Mouse (Mus musculus) cerebellum, adult 2 months (tissue): ENCODE data around the gene Myl6b. TPM values are rescaled to one million over a fixed set of nuclear protein-coding genes. Genes with fewer than 3 reads are reported as not detected.

Experiments used
- DNase-seq, 2 experiments: peaks; one replicate each; pipeline ENCODE4 v3.0.0; 2021
- H3K27ac ChIP-seq: fragments of 200-500 bp; 2 replicates; pipeline ENCODE4 v1.5.1; 2012; ENCODE audit warnings: low read length, control low read depth, inconsistent platforms; ENCODE audit not compliant: insufficient read depth
- H3K27me3 ChIP-seq: fragments of 200-500 bp; 2 replicates; pipeline ENCODE4 v1.6.1; 2012; ENCODE audit warnings: inconsistent platforms, mild to moderate bottlenecking, low read length, moderate library complexity; ENCODE audit not compliant: control insufficient read depth, insufficient read depth
- H3K4me1 ChIP-seq: fragments of 200-500 bp; 2 replicates; pipeline ENCODE4 v1.6.1; 2011; ENCODE audit warnings: low read length; ENCODE audit not compliant: control insufficient read depth, insufficient read depth
- H3K4me3 ChIP-seq: fragments of 200-500 bp; replicated peaks from 2 replicates; pipeline ENCODE3; 2011; ENCODE audit warnings: mild to moderate bottlenecking, low read depth, low read length, control low read depth; ENCODE audit not compliant: insufficient read depth
- CTCF ChIP-seq: fragments of 200-500 bp; IDR thresholded peaks from 2 replicates; pipeline ENCODE4 v1.5.1; 2011; ENCODE audit warnings: low read depth, mild to moderate bottlenecking, control low read depth, low read length, moderate library complexity, borderline replicate concordance; ENCODE audit not compliant: insufficient read depth
- POLR2A ChIP-seq: fragments of 200-500 bp; IDR thresholded peaks from 2 replicates; pipeline ENCODE4 v1.6.1; 2011; ENCODE audit warnings: low read length, control low read depth, borderline replicate concordance; ENCODE audit not compliant: insufficient read depth
- WGBS: fragments of 180-500 bp; shearing (Covaris S2); methylation state at CpG from one replicate; pipeline ENCODE4 v1.1.7; 2018; 5-methylcytosine and 5-hydroxymethylcytosine counted together
- polyA plus RNA-seq: library from polyadenylated mRNA; depleted of rRNA; stranded (reverse); fragments of >200 nt; gene quantifications from 2 replicates; pipeline ENCODE4 v1.2.3, GENCODE M21; 2012; rRNA removed

Myl6b gene
- 28.9 and 36.1 TPM in 2 replicates for polyA plus RNA-seq

- Histone ChIP-seq H3K27me3 (no peaks in the 10 kb centered on the region), H3K27ac (peak within 1 kb of the TSS; percentile 87), H3K4me1 (peaks cover 4% of the 10 kb centered on the region), H3K4me3 (peak within 1 kb of the TSS; percentile 84)
- WGBS = under 1% methylated on average over 27 of the region's 27 CpGs
- no peak for TF ChIP-seq CTCF
- no peak for TF ChIP-seq POLR2A
- DNase-seq = peak; percentile 96 to 99
These were observed at the start of gene Myl6b for GRCm38 (mm10) chr10:128498590-128498989. TSS of gene Myl6b (minus strand) at chr10:128498685.

GRCm38 (mm10) chr10:128547361-128548032, 49.0 kb upstream of the Myl6b start, which contains the start of gene Zc3h10:
TSS of gene Zc3h10 (minus strand) at chr10:128547774.
- no peaks in the 10 kb centered on the region for H3K27me3 ChIP-seq
- WGBS = under 1% methylated on average over 50 of the region's 50 CpGs
- peak; percentile 94 to 98 for DNase-seq
- TF ChIP-seq CTCF (no peak; the same call in 1 of the 2 replicates), POLR2A (peak; percentile 68; the same call in 1 of the 2 replicates)
- peak within 1 kb of the TSS; percentile 55 for H3K27ac ChIP-seq
- H3K4me1 ChIP-seq = peaks cover 3% of the 10 kb centered on the region; the same call in 1 of the 2 replicates
- peak within 1 kb of the TSS; percentile 79 for H3K4me3 ChIP-seq

GRCm38 (mm10) chr10:128546787-128547186, 48.3 kb upstream of the Myl6b start:
- TF ChIP-seq POLR2A = no peak
- TF ChIP-seq CTCF = no peak
- H3K27me3 ChIP-seq = no peaks in the 10 kb centered on the region
- peak overlapping the region; percentile 79 for H3K4me3 ChIP-seq
- peak overlapping the region; percentile 55 for H3K27ac ChIP-seq
- 12% methylated on average over 7 of the region's 7 CpGs for WGBS
- H3K4me1 ChIP-seq = peaks cover 3% of the 10 kb centered on the region; the same call in 1 of the 2 replicates
- DNase-seq = no peak

GRCm38 (mm10) chr10:128546361-128546760, 47.9 kb upstream of the Myl6b start:
- H3K27ac ChIP-seq = no peak overlapping the region
- peak in 1 of 2 experiments; percentile 54 for DNase-seq
- TF ChIP-seq CTCF (peak; percentile 38; the same call in 1 of the 2 replicates), POLR2A (no peak)
- 8% methylated on average over 4 of the region's 4 CpGs for WGBS
- H3K4me1 ChIP-seq = peaks cover 3% of the 10 kb centered on the region; the same call in 1 of the 2 replicates
- peak overlapping the region; percentile 79 for H3K4me3 ChIP-seq
- H3K27me3 ChIP-seq = no peaks in the 10 kb centered on the region

DNA sequence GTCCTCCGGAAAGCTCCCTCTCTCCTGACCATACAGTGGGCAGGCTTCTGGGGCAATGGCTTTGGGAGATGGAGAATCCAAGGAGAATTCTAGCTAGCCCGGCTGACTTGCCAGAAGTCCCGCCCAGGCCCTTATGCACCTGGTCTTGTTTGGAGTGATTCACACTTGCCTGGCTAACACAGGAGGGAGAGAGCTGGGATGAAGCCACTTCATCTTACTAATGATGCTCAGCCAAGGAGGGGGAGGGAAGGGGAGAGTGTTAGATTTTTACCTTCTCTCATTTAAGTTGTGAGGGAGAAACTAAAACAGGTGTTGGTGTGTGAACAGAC, 47.0 kb upstream of the Myl6b start:
- peaks cover 3% of the 10 kb centered on the region; the same call in 1 of the 2 replicates for H3K4me1 ChIP-seq
- no peak overlapping the region for H3K4me3 ChIP-seq
- H3K27ac ChIP-seq = no peak overlapping the region
- TF ChIP-seq CTCF = no peak
- no peak for TF ChIP-seq POLR2A
- DNase-seq = no peak
- no peaks in the 10 kb centered on the region for H3K27me3 ChIP-seq
- 83% methylated on average over 3 of the region's 3 CpGs for WGBS

DNA sequence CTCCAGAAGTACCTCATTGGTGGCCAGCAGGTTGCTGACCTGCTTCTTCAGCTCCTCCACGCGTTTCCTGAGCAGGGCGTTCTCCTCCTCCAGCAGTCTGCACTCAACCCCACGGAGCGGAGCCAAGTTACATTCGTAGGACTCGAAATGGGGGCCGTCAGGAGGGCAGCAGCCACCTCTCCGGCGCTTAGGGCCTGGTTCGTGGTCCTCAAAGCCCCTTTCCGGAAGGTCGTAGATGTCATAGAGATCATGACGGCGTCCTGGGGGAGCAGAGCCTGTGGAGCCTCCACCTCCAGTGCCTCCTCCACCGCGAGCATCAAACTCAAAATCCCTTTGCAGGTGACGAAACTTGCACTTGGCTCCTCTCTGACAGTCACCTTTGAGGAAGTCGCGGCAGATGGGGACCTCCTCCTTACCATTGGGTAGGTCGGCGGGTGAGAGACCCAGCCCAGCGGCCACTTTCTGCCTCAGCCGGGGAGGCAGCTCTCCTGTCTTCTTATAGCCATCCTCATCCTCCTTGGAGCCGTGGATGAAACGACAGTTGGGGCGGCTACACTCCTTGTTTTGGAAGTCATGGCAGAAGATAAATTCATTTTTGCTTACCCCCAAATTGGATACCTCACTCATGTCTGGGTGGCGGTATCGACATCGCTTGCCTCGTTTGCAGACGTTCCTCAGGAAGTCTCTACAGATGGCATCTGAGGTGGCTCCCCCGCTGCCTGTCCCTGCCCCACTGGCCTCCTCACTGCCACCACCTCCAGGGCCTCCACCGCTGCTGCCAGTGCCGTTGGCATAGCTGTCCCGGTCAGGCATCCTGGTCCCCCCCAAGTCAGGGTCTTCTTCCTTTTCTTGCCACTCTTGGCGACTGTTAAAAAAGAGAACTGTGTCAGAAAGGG, 46.4 kb upstream of the Myl6b start:
- Histone ChIP-seq H3K27ac (no peak overlapping the region), H3K27me3 (no peaks in the 10 kb centered on the region), H3K4me1 (peaks cover 3% of the 10 kb centered on the region; the same call in 1 of the 2 replicates), H3K4me3 (no peak overlapping the region)
- TF ChIP-seq CTCF = no peak
- TF ChIP-seq POLR2A = no peak
- WGBS = 91% methylated on average over 37 of the region's 37 CpGs
- peak in 1 of 2 experiments; percentile 29 for DNase-seq

DNA sequence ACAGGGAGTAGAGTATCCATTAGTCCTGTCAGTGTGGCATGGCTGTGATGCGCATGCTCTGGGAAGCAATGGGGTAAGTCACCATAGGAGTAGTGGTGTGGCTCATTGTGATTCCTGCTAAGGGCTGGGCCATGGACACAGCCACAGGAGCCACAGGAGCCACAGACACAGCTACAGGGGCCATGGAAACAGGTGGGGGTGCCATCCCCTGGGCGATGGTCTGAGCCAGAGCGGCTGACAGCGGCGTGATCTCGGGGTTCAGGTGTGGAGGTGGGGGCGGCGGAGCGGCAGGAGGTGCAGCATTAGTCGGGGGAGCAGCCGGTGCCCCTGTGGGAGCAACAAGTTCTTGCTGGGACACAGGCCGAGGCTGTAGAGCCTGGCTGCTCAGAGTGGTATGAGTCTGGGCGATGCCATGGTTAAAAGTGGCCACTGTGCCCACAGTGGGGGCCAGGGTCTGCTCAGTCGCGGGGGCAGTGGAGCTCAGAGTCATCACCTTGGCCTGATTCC, 45.7 kb upstream of the Myl6b start:
- WGBS = 94% methylated on average over 15 of the region's 15 CpGs
- Histone ChIP-seq H3K27ac (no peak overlapping the region), H3K27me3 (no peaks in the 10 kb centered on the region), H3K4me3 (no peak overlapping the region), H3K4me1 (peaks cover 3% of the 10 kb centered on the region; the same call in 1 of the 2 replicates)
- TF ChIP-seq CTCF (no peak), POLR2A (no peak)
- DNase-seq = no peak
